Mouse (Mus musculus): ENCODE data around the gene Kirrel3. TPM values are rescaled to one million over a fixed set of nuclear protein-coding genes. Genes with fewer than 3 reads are reported as not detected.

The Kirrel3 gene
- total RNA-seq, 4 experiments from 2014 or later, result 0.41 to 1.6 (median 0.80) TPM

GRCm38 (mm10) chr9:34837700-34838462 is 352.2 kb downstream of the Kirrel3 start:
- no peak for DNase-seq

GRCm38 (mm10) chr9:34843275-34843965 is 357.7 kb downstream of the Kirrel3 start:
- no peak for DNase-seq

- no peak for DNase-seq
These were observed 360.7 kb downstream of the Kirrel3 start for GRCm38 (mm10) chr9:34846440-34846839.

DNA sequence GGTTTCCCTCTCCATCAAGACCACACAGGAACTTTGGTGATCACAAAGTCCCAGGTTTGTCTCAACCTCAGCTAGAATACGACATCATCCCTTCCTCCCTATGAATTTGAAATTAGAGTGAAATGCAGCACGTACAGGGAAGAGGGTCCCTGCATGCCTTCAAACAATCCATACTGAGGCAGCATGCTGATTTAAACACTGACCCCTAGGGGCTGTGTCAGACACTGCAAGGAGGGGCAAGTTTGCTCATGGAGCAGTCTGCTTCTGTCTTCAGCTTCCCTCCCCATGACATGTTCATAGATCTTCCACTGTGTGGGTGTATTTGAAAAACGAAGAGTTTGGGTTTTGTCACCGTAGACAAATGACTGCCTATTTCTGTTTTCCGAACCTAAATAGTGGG is 362.0 kb downstream of the Kirrel3 start:
- no peak for DNase-seq

GRCm38 (mm10) chr9:34851136-34851535 is 365.4 kb downstream of the Kirrel3 start:
- DNase-seq, result no peak

GRCm38 (mm10) chr9:34857575-34857974 is 371.9 kb downstream of the Kirrel3 start:
- no peak for DNase-seq

GRCm38 (mm10) chr9:34858071-34858470 is 372.4 kb downstream of the Kirrel3 start:
- no peak for DNase-seq

- DNase-seq, result no peak
These were observed 375.2 kb downstream of the Kirrel3 start for GRCm38 (mm10) chr9:34860934-34861333.

GRCm38 (mm10) chr9:34861775-34862174 is 376.1 kb downstream of the Kirrel3 start:
- no peak for DNase-seq

- DNase-seq, result no peak
These were observed 379.9 kb downstream of the Kirrel3 start for GRCm38 (mm10) chr9:34865606-34866005.

DNA sequence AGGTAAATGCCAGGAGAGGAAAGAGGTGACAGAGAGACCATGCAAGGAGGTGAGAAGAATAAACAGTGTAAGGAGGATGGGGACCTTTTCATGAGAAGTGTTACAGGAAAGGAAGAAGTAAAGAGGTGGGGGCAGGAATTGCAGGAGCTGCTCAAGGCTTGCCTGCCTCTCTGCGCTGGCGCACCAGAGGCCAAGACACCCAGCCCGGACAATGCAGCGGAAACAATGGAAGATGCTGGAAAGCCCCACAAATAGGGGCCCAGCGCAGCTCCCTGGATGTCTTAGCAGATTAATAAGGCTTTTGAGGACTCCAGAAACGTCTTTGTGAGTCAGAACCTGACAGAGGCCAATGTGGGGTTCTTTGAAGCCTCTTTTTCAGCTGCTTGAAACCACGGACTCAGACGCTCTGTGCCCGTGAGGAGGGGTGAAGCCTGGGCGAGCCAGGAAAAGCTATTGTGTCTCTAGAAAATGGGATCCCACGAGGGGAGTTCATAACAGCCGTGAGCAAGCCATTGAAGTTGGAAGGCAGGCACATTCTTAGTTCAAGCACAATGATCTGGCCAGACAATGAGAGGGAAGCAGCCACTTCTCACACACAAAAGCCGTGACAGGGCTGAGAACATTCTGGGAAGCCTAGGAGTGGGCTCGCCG is 385.7 kb downstream of the Kirrel3 start:
- no peak for DNase-seq

DNA sequence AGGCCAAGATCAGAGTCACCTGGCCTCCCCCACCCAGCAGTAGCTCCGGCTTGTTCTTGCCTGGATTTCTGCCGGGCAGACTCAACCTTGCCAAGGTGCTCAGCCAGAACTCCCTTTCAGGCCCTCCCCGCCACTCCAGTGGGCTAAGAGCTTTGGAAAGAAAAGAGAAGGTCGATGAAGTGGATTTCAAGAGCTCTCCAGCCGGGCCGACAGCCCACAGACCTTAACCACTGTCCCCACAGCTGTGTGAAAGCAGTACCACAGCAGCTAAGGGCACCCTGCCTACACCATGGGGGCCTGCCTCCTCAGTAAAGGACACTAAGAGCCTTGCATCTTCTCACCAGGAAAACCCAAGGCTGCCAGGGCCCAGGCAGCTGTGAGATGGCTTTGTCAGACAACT is 389.5 kb downstream of the Kirrel3 start:
- no peak for DNase-seq

GRCm38 (mm10) chr9:34877186-34877585 is 391.5 kb downstream of the Kirrel3 start:
- DNase-seq, result no peak

- DNase-seq, result no peak
These were observed 392.1 kb downstream of the Kirrel3 start for GRCm38 (mm10) chr9:34877799-34878198.

DNA sequence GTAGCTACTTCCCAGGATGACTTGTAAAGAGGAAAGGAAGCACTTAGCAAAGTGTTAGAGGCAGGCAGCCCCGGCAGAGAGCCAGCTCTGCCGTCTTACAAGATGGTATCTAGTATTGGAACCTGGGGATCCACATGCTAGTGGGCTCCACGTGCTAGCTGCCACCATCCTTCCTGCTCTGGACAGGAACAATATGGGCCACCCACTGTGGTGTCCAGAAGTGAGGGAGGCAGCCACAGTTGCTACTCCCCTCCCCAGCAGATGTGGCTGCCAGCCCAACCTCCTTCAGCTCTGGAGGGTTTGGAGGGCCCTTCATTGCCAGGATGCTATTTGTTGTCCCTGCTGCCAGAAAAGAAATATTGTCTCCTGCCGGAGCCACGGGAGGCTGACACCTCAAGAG is 396.1 kb downstream of the Kirrel3 start:
- DNase-seq, result no peak

- no peak for DNase-seq
These were observed 396.5 kb downstream of the Kirrel3 start for GRCm38 (mm10) chr9:34882211-34882610.

GRCm38 (mm10) chr9:34883122-34883521 is 397.4 kb downstream of the Kirrel3 start:
- no peak for DNase-seq

GRCm38 (mm10) chr9:34884325-34884724 is 398.6 kb downstream of the Kirrel3 start:
- DNase-seq, result no peak

GRCm38 (mm10) chr9:34884942-34885341 is 399.2 kb downstream of the Kirrel3 start:
- no peak for DNase-seq

DNA sequence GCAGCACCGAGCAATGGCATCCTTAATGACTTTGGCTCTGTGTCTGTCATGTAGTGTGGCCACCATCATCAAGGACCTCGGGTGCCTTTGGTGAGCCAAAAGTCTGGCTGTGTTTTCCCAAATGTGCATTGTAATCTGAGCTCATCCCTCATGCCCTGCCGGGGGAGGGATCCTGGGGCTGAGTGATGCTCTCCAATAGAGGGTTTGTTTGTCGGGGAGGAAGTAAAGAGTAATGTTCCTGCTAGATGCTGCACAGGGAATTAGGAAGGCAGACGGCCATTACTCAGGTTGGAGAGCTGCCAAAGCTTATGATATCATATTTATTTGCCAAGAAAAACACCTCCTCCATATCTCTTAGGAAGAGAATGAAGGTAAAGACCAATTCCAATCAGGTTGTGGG is 401.1 kb downstream of the Kirrel3 start:
- DNase-seq, result no peak

GRCm38 (mm10) chr9:34887196-34887595 is 401.5 kb downstream of the Kirrel3 start:
- DNase-seq, result no peak

DNA sequence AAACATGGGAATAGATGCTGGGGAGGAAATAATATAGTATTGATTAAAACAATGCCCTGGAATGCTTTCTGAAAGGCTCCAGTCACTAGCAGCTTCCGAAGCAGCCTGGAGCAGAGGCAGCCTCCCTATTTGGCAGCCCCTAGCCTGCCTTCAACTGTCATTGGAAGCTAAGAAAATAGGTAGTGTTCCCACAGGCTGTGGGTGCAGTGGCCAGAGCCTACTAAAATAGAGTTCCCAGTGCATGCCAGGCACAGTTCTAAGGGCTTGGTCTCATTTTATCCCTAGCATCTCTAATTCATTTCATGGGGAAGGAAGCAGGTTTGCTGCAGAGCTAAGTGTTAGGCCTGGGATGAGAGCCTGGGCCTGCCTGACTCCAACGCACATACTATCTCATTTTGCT is 402.6 kb downstream of the Kirrel3 start:
- no peak for DNase-seq

DNA sequence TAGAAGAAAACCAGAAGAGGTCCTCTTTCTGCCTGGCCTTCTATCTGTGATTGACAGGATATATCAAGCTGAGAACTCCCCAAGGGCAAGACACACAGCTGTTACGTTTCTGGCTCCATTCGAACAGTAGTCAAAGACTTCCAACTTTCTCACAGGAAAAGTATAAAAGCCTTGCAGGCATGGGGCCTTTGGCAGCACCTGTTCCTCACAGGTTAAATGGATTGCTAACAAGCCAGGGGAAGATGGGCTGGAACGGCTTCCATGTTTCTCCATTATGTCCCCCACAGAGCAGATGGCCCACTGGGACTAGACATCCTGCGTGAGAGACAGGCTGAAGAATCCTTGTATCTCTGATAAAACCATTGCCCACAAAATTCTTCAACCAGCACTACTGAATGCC is 415.5 kb downstream of the Kirrel3 start:
- no peak for DNase-seq

GRCm38 (mm10) chr9:34901888-34902287 is 416.2 kb downstream of the Kirrel3 start:
- DNase-seq, result no peak

All from adrenal gland, adult 8-10 months (tissue).